Mouse (Mus musculus): ENCODE results near the gene Itih1. TPM values are rescaled to one million over a fixed set of nuclear protein-coding genes. Genes with fewer than 3 reads are reported as not detected.

Gene Itih1
- total RNA-seq, 2 experiments from 2014 or later = 0.22 to 1.1 TPM

- no peak for DNase-seq (ENCODE audit: low spot score in 2 of 2)
Observed at GRCm38 (mm10) chr14:30906001-30906400, 37.1 kb downstream of the Itih1 start.

DNA sequence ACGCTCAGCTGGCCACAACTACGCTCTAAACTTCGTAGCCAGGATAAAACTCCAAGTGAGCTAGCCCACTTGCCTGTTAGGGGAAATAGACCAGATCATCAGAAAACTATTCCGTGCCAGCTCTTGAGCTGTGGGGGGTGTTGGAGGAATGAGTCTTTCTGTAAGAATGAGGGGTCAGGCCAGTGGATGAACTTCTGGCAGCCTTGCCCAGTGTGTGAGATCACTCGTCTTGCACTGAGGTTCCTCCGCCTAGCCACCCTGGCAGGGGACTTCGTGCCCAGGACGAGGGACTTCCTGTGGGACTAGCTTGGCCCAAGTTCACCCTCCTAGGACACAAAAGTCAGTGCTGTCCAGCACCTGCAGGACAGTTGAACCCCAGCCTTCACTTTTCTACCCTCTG is 38.8 kb downstream of the Itih1 start:
- DNase-seq (ENCODE audit: low spot score in 2 of 2) = no peak

DNA sequence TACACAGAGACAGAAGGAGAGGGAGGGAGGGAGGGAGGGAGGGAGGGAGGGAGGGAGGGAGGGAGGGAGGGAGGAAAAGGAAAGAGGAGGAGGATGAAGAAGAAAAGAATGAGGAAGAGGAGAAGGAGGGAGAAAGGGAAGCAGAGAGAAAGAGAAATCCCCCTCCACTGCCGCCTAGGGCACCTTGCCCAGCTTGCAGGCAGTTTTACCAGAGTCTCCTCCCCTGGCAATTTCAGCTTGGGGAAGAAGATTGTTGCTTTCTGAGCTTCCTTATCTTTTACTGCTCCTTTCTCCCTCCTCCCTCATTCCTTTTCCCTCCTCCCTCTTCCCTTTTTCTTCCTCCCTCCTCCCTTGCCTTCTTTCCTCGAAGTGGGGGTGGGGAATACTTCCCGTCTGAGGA is 40.1 kb downstream of the Itih1 start:
- no peak for DNase-seq (ENCODE audit: low spot score in 2 of 2)

GRCm38 (mm10) chr14:30902628-30903027 is 40.5 kb downstream of the Itih1 start:
- no peak for DNase-seq (ENCODE audit: low spot score in 2 of 2)

DNA sequence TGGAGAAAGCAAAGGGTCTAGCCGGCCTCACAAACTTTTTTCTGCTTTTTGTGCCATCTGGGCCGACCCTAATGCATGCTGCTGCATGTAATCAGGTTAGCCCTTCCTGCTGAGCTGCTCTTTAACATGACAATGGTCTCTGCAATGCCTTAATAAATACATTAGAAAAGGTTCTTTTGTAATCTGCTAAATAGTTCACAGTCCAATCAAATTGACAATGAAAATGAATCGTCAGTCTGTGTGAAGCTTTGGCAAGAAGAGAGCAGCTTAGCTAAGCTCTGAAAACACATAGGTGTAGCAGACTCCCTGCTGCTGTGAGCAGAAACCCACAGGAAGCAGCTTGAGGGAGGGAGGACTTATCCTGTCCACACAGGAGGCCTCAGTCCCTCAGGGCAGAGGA is 43.1 kb downstream of the Itih1 start:
- no peak for DNase-seq (ENCODE audit: low spot score in 2 of 2)

GRCm38 (mm10) chr14:30888271-30888732 is 54.8 kb downstream of the Itih1 start:
- no peak for DNase-seq (ENCODE audit: low spot score in 2 of 2)

DNA sequence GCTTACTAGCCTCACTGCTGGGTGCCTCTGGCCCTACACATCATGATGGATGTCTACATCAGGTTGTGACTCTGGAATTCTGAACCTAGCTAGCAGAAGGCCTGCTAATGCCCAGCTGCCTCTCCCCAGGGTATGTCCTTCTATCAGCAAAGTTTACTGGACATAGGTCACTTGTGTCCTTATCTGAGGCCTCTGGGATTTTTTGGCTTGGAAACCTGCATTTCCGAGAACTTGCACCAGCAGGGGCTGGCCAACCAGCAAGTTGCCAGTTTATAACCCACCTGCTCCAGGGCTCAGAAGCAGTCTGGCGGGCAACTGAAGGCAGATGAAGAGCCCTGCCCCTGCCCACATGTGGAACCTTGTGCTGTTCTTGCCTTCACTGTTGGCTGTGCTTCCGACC is 56.9 kb downstream of the Itih1 start, which contains the start of gene Itih4:
Itih4 (plus strand) TSS at position 273 of the 400 bp plus-strand sequence.
- no peak for DNase-seq (ENCODE audit: low spot score in 2 of 2)

DNA sequence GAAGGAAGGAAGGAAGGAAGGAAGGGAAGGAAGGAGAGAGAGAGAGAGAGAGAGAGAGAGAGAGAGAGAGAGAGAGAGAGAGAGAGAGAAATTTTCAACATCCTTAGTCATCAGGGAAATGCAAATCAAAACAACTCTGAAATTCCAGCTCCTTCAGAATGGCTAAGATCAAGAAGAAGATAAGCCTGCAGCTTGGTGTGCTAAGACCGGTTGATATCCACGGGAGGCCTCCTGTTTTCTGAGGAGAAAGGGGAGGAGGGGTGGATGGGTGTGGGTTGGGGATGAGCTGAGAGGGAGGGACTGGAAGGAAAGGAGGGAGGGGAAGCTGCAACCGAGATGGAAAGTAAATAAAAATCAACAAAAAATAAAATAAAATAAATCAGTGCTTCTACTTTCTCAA is 57.8 kb downstream of the Itih1 start:
- no peak for DNase-seq (ENCODE audit: low spot score in 2 of 2)

GRCm38 (mm10) chr14:30881718-30882108 is 61.4 kb downstream of the Itih1 start:
- DNase-seq (ENCODE audit: low spot score in 2 of 2) = no peak

DNA sequence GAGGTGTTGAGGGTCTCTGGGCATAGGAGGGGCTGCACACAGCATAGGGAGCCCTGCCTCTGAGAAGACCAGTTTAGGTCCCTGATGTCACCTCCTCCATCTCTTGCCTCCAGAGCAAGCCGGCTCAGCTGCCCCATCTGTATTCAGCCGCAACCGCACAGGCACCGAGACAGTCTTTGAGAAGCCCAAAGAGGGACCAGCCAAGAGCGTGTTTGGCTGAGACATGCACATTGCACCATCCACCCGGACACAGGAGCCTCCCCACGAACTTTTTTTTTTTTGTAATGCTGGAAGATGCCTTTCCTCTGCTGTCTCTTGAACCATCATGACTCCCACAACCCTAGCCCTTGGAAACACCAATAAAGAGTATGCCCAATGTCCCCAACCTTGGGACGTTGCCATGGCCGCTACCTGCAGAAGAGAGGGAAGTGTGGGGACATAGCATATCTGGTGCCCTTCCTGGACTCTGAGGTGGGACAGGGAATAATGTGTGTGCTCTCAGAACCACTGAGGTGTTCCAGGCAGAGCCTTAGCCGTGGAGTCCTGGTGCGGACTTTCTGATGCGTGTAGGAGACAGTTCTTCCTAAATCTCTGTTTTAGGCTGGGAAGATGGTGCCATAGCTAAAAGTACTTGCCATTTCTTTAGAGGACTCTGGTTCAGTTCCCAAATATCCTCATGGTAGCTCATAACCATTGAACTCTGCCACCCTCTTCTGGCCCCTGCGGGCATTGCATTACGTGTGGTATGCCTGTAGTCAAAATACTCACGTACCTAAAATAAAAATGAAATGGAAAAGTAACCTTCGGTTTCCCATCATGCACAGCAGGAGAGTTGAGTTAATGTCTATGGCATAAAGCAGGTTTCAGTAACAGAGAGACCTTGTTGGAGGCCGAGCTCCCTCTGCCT is 62.0 kb downstream of the Itih1 start:
- DNase-seq (ENCODE audit: low spot score in 2 of 2) = peak; percentile 54 to 62

- DNase-seq (ENCODE audit: low spot score in 2 of 2) = no peak
Observed at GRCm38 (mm10) chr14:30880251-30880650, 62.8 kb downstream of the Itih1 start.

- no peak for DNase-seq (ENCODE audit: low spot score in 2 of 2)
Observed at GRCm38 (mm10) chr14:30879794-30880193, 63.3 kb downstream of the Itih1 start.

Other genes with a start within 250 kb of the Itih1 start
- gene Sfmbt1, start 228.4 kb downstream of the Itih1 start, total RNA-seq (2021) = 10 to 100 TPM; 15.1 to 16.8 TPM
- 10 to 100 TPM; 13.0 to 15.7 TPM for gene Tmem110, start 117.7 kb downstream of the Itih1 start, total RNA-seq (2021)
- 100 to 1,000 TPM; 154 to 180 TPM for gene Mustn1, start 64.1 kb downstream of the Itih1 start, total RNA-seq (2021)
- gene Itih4, start 56.8 kb downstream of the Itih1 start, total RNA-seq (2021) = 1 to 10 TPM in 1 of 2 experiments, under 1 TPM in 1; 0.86 to 4.6 TPM
- 1 to 10 TPM; 1.3 to 4.9 TPM for gene Itih3, start 19.5 kb downstream of the Itih1 start, total RNA-seq (2021)
- 1 to 10 TPM; 5.6 to 6.4 TPM for gene Nek4, start 8.1 kb upstream of the Itih1 start, total RNA-seq (2021)
- 10 to 100 TPM; 34.1 to 38.6 TPM for gene Glt8d1, start 58.1 kb upstream of the Itih1 start, total RNA-seq (2021)
- gene Spcs1, start 58.4 kb upstream of the Itih1 start, total RNA-seq (2021) = 100 to 1,000 TPM; 167 to 184 TPM
- gene Pbrm1, start 75.8 kb upstream of the Itih1 start, total RNA-seq (2021) = 10 to 100 TPM; 94.3 to 94.4 TPM
- gene Gnl3, start 75.9 kb upstream of the Itih1 start, total RNA-seq (2021) = 10 to 100 TPM; 46.4 to 60.3 TPM
- 10 to 100 TPM; 44.1 to 49.5 TPM for gene Smim4, start 185.7 kb upstream of the Itih1 start, total RNA-seq (2021)
- 10 to 100 TPM; 33.9 to 35.4 TPM for gene Nt5dc2, start 187.8 kb upstream of the Itih1 start, total RNA-seq (2021)
- gene Stab1, start 225.4 kb upstream of the Itih1 start, total RNA-seq (2021) = 100 to 1,000 TPM in 1 of 2 experiments, 10 to 100 TPM in 1; 89.8 to 101 TPM